Mouse (Mus musculus): ENCODE data around the gene Gm21954. TPM values are rescaled to one million over a fixed set of nuclear protein-coding genes. Genes with fewer than 3 reads are reported as not detected.

Gm21954 gene
- polyA plus RNA-seq, 1 experiment: not detected

DNA sequence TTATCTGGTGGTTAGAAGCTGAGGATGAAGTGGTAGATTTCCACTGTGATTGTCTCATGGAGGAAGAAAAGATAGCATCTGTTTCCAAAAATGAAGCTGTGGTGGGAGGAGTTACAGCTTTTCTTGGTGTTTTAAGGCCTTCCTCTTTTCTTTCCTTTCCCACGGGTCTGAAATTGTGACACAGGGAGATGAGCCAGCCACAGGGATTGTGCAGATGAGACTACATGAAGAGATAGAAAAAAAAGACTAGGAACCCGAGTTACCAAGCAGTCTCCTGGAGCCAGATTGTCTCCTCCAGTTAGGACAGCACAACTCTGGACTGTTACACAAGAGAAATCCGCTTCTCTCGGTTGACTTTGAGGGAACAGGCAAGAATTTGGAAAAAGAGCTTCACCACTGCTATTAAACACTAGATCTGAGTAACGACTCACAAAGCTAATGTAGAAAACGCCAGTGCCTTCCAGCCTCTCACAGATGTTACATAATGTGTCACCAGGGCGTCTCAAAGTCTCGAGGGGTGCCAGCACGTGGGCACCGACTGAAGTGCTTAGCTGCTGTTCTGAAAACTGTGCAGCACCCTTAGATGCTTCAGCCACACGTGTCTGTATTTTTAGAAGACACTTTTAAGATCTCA is 29.9 kb downstream of the Gm21954 start:
- no peak overlapping the region for H3K4me2 ChIP-seq (ENCODE audit: low read depth)
- TF ChIP-seq MYOG (IDR thresholded peaks at IDR 0.05; ENCODE audit: control insufficient read depth in 1 of 3, insufficient read depth in 1 of 3, insufficient read length in 2 of 3, low read depth in 2 of 3) (no peak), USF1 (IDR thresholded peaks at IDR 0.05; ENCODE audit: low read depth) (no peak), TCF3 (IDR thresholded peaks at IDR 0.05; ENCODE audit: insufficient read length, low read depth) (no peak), MYOD1 (IDR thresholded peaks at IDR 0.05; ENCODE audit: control insufficient read depth in 1 of 3, insufficient read length in 2 of 3, low read depth in 2 of 3) (no peak), E2F4 (IDR thresholded peaks at IDR 0.05; ENCODE audit: insufficient read depth) (no peak), POLR2A (IDR thresholded peaks at IDR 0.05; ENCODE audit: insufficient read length, low read depth) (no peak), POLR2AphosphoS2 (IDR thresholded peaks at IDR 0.05; ENCODE audit: insufficient read length, low read depth) (no peak), MAX (IDR thresholded peaks at IDR 0.05; ENCODE audit: low read depth) (no peak), SRF (IDR thresholded peaks at IDR 0.05; ENCODE audit: control insufficient read depth, insufficient read length, low read depth) (no peak), TCF12 (IDR thresholded peaks at IDR 0.05; ENCODE audit: insufficient read depth, poor library complexity, severe bottlenecking) (no peak), REST (IDR thresholded peaks at IDR 0.05; ENCODE audit: insufficient read depth, insufficient read length) (no peak), CEBPB (IDR thresholded peaks at IDR 0.05; ENCODE audit: insufficient read depth, poor library complexity, severe bottlenecking) (no peak)
- no peaks in the 10 kb centered on the region for H3K79me2 ChIP-seq (ENCODE audit: control insufficient read depth, insufficient read depth)
- H3K36me3 ChIP-seq (ENCODE audit: control insufficient read depth, insufficient read depth): peaks cover 3% of the 10 kb centered on the region
- no peak overlapping the region for H3ac ChIP-seq (ENCODE audit: control insufficient read depth, insufficient read length)
- no peak overlapping the region for H3K4me3 ChIP-seq
- no peaks in the 10 kb centered on the region for H3K27me3 ChIP-seq (ENCODE audit: control insufficient read depth, insufficient read depth, insufficient read length)

DNA sequence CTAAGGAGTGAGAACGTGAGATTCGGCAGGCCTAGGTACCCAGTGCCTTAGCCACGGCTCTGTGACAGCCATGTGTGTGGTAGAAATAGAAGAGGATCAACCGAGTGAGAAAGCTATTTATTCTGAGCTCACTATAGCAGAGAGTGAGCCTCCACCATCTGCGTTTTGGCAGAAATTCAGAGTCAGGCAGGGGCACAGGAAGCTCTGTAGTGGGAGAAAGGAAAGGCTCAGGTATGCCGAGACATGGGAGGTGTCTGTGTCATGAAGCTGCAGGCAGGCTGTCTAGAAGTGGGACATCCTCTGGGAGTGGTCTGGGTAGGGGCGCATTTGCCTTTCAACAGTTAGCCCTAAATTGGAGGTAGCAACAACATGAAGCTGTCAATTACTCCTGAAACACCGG is 31.7 kb downstream of the Gm21954 start:
- H3K4me2 ChIP-seq (ENCODE audit: low read depth): no peak overlapping the region

DNA sequence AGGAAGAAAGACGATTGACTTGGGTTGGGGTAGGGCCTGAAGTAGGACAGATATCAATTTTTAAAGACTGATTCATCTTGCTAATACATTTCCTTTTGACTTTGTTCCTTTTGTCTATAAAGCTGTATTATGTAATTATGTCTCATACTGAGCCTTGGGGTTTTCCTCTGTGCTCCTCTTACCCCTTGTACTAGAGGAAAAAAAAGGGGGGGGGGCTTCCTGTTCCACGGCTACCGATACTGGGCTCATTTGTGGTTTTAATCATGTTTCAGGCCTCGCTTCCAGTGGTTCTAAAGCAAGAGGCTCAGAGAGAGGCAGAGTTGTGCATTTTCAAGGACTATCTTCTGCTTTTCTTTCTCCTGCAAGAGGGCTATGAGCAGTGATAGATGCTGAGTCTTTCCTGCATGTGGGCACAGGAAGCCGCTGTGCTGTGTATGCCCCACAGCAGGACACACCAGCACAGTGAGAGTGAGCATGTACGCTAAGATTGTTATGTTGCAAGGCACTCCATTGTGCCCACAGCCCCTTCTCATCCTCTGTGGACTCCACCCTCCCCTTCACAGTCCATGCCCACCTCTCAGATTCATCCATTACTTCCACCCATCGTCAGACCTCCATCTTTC is 33.1 kb downstream of the Gm21954 start:
- no peak overlapping the region for H3ac ChIP-seq (ENCODE audit: control insufficient read depth, insufficient read length)
- H3K4me2 ChIP-seq (ENCODE audit: low read depth): no peak overlapping the region
- no peak overlapping the region for H3K4me3 ChIP-seq
- no peaks in the 10 kb centered on the region for H3K27me3 ChIP-seq (ENCODE audit: control insufficient read depth, insufficient read depth, insufficient read length)
- TF ChIP-seq POLR2A (IDR thresholded peaks at IDR 0.05; ENCODE audit: insufficient read length, low read depth) (peak; percentile 19), E2F4 (IDR thresholded peaks at IDR 0.05; ENCODE audit: insufficient read depth) (no peak)
- H3K79me2 ChIP-seq (ENCODE audit: control insufficient read depth, insufficient read depth): no peaks in the 10 kb centered on the region
- H3K36me3 ChIP-seq (ENCODE audit: control insufficient read depth, insufficient read depth): peaks cover 3% of the 10 kb centered on the region

More for the DNA sequence above, 31.7 kb downstream of the Gm21954 start:
- Histone ChIP-seq H3ac (ENCODE audit: control insufficient read depth, insufficient read length) (no peak overlapping the region), H3K36me3 (ENCODE audit: control insufficient read depth, insufficient read depth) (peaks cover 3% of the 10 kb centered on the region), H3K4me3 (no peak overlapping the region), H3K27me3 (ENCODE audit: control insufficient read depth, insufficient read depth, insufficient read length) (no peaks in the 10 kb centered on the region), H3K79me2 (ENCODE audit: control insufficient read depth, insufficient read depth) (no peaks in the 10 kb centered on the region)
- TF ChIP-seq POLR2A (IDR thresholded peaks at IDR 0.05; ENCODE audit: insufficient read length, low read depth) (no peak), E2F4 (IDR thresholded peaks at IDR 0.05; ENCODE audit: insufficient read depth) (no peak), TCF12 (IDR thresholded peaks at IDR 0.05; ENCODE audit: insufficient read depth, poor library complexity, severe bottlenecking) (no peak), REST (IDR thresholded peaks at IDR 0.05; ENCODE audit: insufficient read depth, insufficient read length) (no peak)

DNA sequence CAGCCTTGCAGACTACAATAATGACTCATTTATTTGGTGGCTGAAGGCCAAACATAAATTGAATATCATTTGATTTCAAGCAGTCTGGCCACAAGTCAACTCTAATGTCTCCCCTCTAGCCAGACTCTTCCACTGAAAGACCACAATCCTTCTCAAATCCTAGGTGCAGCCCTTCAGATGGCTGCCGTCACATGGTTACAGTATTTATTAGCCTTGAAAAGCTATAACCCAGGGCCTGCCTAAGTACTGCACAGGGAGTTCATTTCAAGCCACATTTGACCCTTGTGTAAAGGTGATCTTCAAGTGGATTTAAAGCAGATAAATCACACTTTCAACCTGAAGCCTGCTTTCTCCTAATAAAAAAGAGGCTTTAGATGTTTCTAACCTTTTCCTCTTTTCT is 37.7 kb downstream of the Gm21954 start:
- H3K36me3 ChIP-seq (ENCODE audit: control insufficient read depth, insufficient read depth): no peaks in the 10 kb centered on the region
- no peak overlapping the region for H3K4me3 ChIP-seq
- H3ac ChIP-seq (ENCODE audit: control insufficient read depth, insufficient read length): no peak overlapping the region
- H3K4me2 ChIP-seq (ENCODE audit: low read depth): no peak overlapping the region
- no peaks in the 10 kb centered on the region for H3K27me3 ChIP-seq (ENCODE audit: control insufficient read depth, insufficient read depth, insufficient read length)
- H3K79me2 ChIP-seq (ENCODE audit: control insufficient read depth, insufficient read depth): no peaks in the 10 kb centered on the region
- TF ChIP-seq USF1 (IDR thresholded peaks at IDR 0.05; ENCODE audit: low read depth): no peak
- TF ChIP-seq REST (IDR thresholded peaks at IDR 0.05; ENCODE audit: insufficient read depth, insufficient read length): no peak
- no peak for TF ChIP-seq POLR2A (IDR thresholded peaks at IDR 0.05; ENCODE audit: insufficient read length, low read depth)
- no peak for TF ChIP-seq E2F4 (IDR thresholded peaks at IDR 0.05; ENCODE audit: insufficient read depth)
- no peak for TF ChIP-seq SRF (IDR thresholded peaks at IDR 0.05; ENCODE audit: control insufficient read depth, insufficient read length, low read depth)
- no peak for TF ChIP-seq MAX (IDR thresholded peaks at IDR 0.05; ENCODE audit: low read depth)
- TF ChIP-seq POLR2AphosphoS2 (IDR thresholded peaks at IDR 0.05; ENCODE audit: insufficient read length, low read depth): no peak
- no peak for TF ChIP-seq MYOD1 (IDR thresholded peaks at IDR 0.05; ENCODE audit: control insufficient read depth in 1 of 3, insufficient read length in 2 of 3, low read depth in 2 of 3)
- no peak for TF ChIP-seq TCF12 (IDR thresholded peaks at IDR 0.05; ENCODE audit: insufficient read depth, poor library complexity, severe bottlenecking)
- TF ChIP-seq CEBPB (IDR thresholded peaks at IDR 0.05; ENCODE audit: insufficient read depth, poor library complexity, severe bottlenecking): no peak
- no peak for TF ChIP-seq MYOG (IDR thresholded peaks at IDR 0.05; ENCODE audit: control insufficient read depth in 1 of 3, insufficient read depth in 1 of 3, insufficient read length in 2 of 3, low read depth in 2 of 3)
- TF ChIP-seq TCF3 (IDR thresholded peaks at IDR 0.05; ENCODE audit: insufficient read length, low read depth): no peak

GRCm38 (mm10) chr3:55431223-55431622 is 40.8 kb downstream of the Gm21954 start:
- no peaks in the 10 kb centered on the region for H3K27me3 ChIP-seq (ENCODE audit: control insufficient read depth, insufficient read depth, insufficient read length)
- H3K79me2 ChIP-seq (ENCODE audit: control insufficient read depth, insufficient read depth): no peaks in the 10 kb centered on the region
- no peak overlapping the region for H3K4me2 ChIP-seq (ENCODE audit: low read depth)
- no peak for TF ChIP-seq E2F4 (IDR thresholded peaks at IDR 0.05; ENCODE audit: insufficient read depth)
- TF ChIP-seq POLR2A (IDR thresholded peaks at IDR 0.05; ENCODE audit: insufficient read length, low read depth): no peak
- TF ChIP-seq MYOG (IDR thresholded peaks at IDR 0.05; ENCODE audit: control insufficient read depth in 1 of 3, insufficient read depth in 1 of 3, insufficient read length in 2 of 3, low read depth in 2 of 3): no peak
- TF ChIP-seq MYOD1 (IDR thresholded peaks at IDR 0.05; ENCODE audit: control insufficient read depth in 1 of 3, insufficient read length in 2 of 3, low read depth in 2 of 3): no peak
- TF ChIP-seq REST (IDR thresholded peaks at IDR 0.05; ENCODE audit: insufficient read depth, insufficient read length): no peak
- H3K36me3 ChIP-seq (ENCODE audit: control insufficient read depth, insufficient read depth): no peaks in the 10 kb centered on the region
- H3K4me3 ChIP-seq: no peak overlapping the region
- no peak overlapping the region for H3ac ChIP-seq (ENCODE audit: control insufficient read depth, insufficient read length)
